Mouse (Mus musculus) lung, adult 2 months (tissue): Measurements from ENCODE around the gene Ccdc88a.

ENCODE experiments used
- CTCF ChIP-seq: fragments of 200-500 bp; IDR thresholded peaks from 2 replicates; pipeline ENCODE4 v1.5.1; 2011; ENCODE audit warnings: mild to moderate bottlenecking, low read length, control low read depth; ENCODE audit not compliant: insufficient read depth
- POLR2A ChIP-seq: fragments of 200-500 bp; IDR thresholded peaks from 2 replicates; pipeline ENCODE4 v1.6.1; 2011; ENCODE audit warnings: low read depth, mild to moderate bottlenecking, control low read depth, low read length, borderline replicate concordance; ENCODE audit errors: extremely low read depth

DNA sequence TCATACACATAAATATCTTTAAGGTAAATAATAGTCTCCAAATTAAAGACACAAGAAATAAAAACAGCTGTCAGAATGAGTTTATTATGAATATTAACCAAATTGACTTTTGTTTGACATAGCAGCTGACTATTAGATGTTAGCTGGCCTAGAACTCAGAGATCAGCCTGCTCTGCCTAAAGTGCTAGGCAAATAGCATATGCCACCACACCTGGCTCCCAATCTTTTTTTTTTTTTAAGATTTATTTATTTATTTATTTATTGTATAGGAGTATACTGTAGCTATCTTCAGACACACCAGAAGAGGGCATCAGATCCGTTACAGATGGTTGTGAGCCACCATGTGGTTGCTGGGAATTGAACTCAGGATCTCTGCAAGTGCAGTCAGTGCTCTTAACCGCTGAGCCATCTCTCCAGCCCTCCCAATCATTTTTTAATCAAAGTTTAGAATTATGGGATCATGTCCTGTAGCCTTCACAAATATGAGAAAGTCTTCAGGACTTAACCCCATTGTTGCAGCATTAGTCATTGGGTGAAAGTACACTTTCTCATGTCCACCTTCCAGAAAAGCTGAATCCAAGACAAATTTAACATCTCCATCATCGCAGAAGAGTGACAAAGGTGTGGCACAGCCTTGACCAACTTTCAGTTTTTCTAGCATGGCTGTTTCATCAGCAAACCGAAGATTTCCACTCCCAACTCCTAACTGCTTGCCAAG, 139.5 kb downstream of the Ccdc88a start:
- TF ChIP-seq POLR2A (no peak), CTCF (no peak)
